Mouse (Mus musculus): Measurements from ENCODE around the gene Catsper4. TPM values are rescaled to one million over a fixed set of nuclear protein-coding genes. Genes with fewer than 3 reads are reported as not detected.
A peak's percentile ranks its signal among the peaks of the same experiment; 100 is the strongest.
"Not testable (repeated sequence)": the region's sequence is repeated elsewhere in the genome, so short reads cannot be mapped to it uniquely, and the experiment has no call there.

Gene Catsper4
- not detected for total RNA-seq (2021)
- long read RNA-seq, experiment 1: 0 reads
- long read RNA-seq, experiment 2: 0 reads

GRCm38 (mm10) chr4:134227194-134227593 is at the start of gene Catsper4:
Gene Catsper4 (minus strand): TSS chr4:134227383.
- no peak for DNase-seq (ENCODE audit: low spot score in 2 of 2)

- DNase-seq (ENCODE audit: low spot score in 2 of 2): no peak
Observed at GRCm38 (mm10) chr4:134273417-134274345, 46.5 kb upstream of the Catsper4 start.

- DNase-seq (ENCODE audit: low spot score in 2 of 2): no peak
Observed at GRCm38 (mm10) chr4:134272731-134273416, 45.7 kb upstream of the Catsper4 start.

- DNase-seq (ENCODE audit: low spot score in 2 of 2): no peak
Observed at GRCm38 (mm10) chr4:134271979-134272378, 44.8 kb upstream of the Catsper4 start.

- not testable (repeated sequence) for DNase-seq (ENCODE audit: low spot score in 2 of 2)
Observed at GRCm38 (mm10) chr4:134269622-134270021, 42.4 kb upstream of the Catsper4 start.

- no peak for DNase-seq (ENCODE audit: low spot score in 2 of 2)
Observed at GRCm38 (mm10) chr4:134268102-134268655, 41.0 kb upstream of the Catsper4 start.

- DNase-seq (ENCODE audit: low spot score in 2 of 2): no peak
Observed at GRCm38 (mm10) chr4:134265860-134266585, 38.8 kb upstream of the Catsper4 start.

GRCm38 (mm10) chr4:134263191-134263590 is 36.0 kb upstream of the Catsper4 start:
- DNase-seq (ENCODE audit: low spot score in 2 of 2): peak in 1 of 2 experiments; percentile 64

- no peak for DNase-seq (ENCODE audit: low spot score in 2 of 2)
Observed at GRCm38 (mm10) chr4:134258354-134258753, 31.2 kb upstream of the Catsper4 start.

- no peak for DNase-seq (ENCODE audit: low spot score in 2 of 2)
Observed at GRCm38 (mm10) chr4:134257198-134258009, 30.2 kb upstream of the Catsper4 start.

GRCm38 (mm10) chr4:134256407-134257197 is 29.4 kb upstream of the Catsper4 start:
- DNase-seq (ENCODE audit: low spot score in 2 of 2): no peak

- DNase-seq (ENCODE audit: low spot score in 2 of 2): no peak
Observed at GRCm38 (mm10) chr4:134255854-134256253, 28.7 kb upstream of the Catsper4 start.

GRCm38 (mm10) chr4:134254835-134255234 is 27.7 kb upstream of the Catsper4 start:
- DNase-seq (ENCODE audit: low spot score in 2 of 2): no peak

GRCm38 (mm10) chr4:134253722-134254324 is 26.6 kb upstream of the Catsper4 start, which contains the start of gene Grrp1:
Gene Grrp1 (minus strand): TSS chr4:134254106.
- no peak for DNase-seq (ENCODE audit: low spot score in 2 of 2)

- DNase-seq (ENCODE audit: low spot score in 2 of 2): no peak
Observed at GRCm38 (mm10) chr4:134252911-134253721, 25.9 kb upstream of the Catsper4 start.

GRCm38 (mm10) chr4:134252131-134252910 is 25.1 kb upstream of the Catsper4 start:
- no peak for DNase-seq (ENCODE audit: low spot score in 2 of 2)

Measured in gastrocnemius, postnatal 4 days (tissue).